Mouse (Mus musculus) kidney, adult 2 months (tissue): ENCODE measurements around the gene Tcp10a.
"Not testable (repeated sequence)": the region's sequence is repeated elsewhere in the genome, so short reads cannot be mapped to it uniquely, and the experiment has no call there.

ENCODE experiments used
- CTCF ChIP-seq: fragments of 200-500 bp; conservative IDR thresholded peaks from 2 replicates; pipeline ENCODE4 v1.5.1; 2011; ENCODE audit warnings: low read depth, mild to moderate bottlenecking, control low read depth, low read length, moderate library complexity, mixed read lengths; ENCODE audit not compliant: insufficient read depth, insufficient read length
- POLR2A ChIP-seq: fragments of 200-500 bp; IDR thresholded peaks from one replicate; pipeline ENCODE4 v1.6.1; 2011; ENCODE audit warnings: low read depth, low read length, control low read depth

- TF ChIP-seq CTCF, POLR2A: not testable (repeated sequence)
These were observed 70.7 kb downstream of the Tcp10a start for GRCm38 (mm10) chr17:7395116-7395515.
